Mouse (Mus musculus) mature B cell (primary cell): Measurements from ENCODE around the gene Pnpo.

Experiments used
- in situ Hi-C: fragments of 300-500 bp; cut with MboI; formaldehyde crosslinking; loops from 2 replicates; pipeline ENCODE4 v1.14.3; 2019

The Pnpo gene

GRCm38 (mm10) chr11:96943746-96944304 is at the start of gene Pnpo:
Gene Pnpo (minus strand): TSS chr11:96943986.
- in situ Hi-C loops = no loop called here

- in situ Hi-C loops = no loop called here
Observed at GRCm38 (mm10) chr11:96992722-96993311, 49.0 kb upstream of the Pnpo start.

GRCm38 (mm10) chr11:96991501-96991900 is 47.7 kb upstream of the Pnpo start:
- in situ Hi-C loops = no loop called here

GRCm38 (mm10) chr11:96987873-96988655 is 44.3 kb upstream of the Pnpo start:
- in situ Hi-C loops = no loop called here

- in situ Hi-C loops = no loop called here
Observed at GRCm38 (mm10) chr11:96986463-96986862, 42.7 kb upstream of the Pnpo start.

- in situ Hi-C loops = loop anchor here (5.0 kb wide), 1 partner anchor 42 kb away; the partner anchor contains the start of gene Scrn2
Observed at GRCm38 (mm10) chr11:96984903-96985302, 41.1 kb upstream of the Pnpo start.

- in situ Hi-C loops = loop anchor here (5.0 kb wide), 1 partner anchor 44 kb away; the partner anchor contains the start of gene Scrn2
Observed at GRCm38 (mm10) chr11:96982859-96983258, 39.1 kb upstream of the Pnpo start, which contains the start of gene Sp2. Gene Sp2 (minus strand): TSS chr11:96982959.

GRCm38 (mm10) chr11:96982355-96982754 is 38.6 kb upstream of the Pnpo start:
- in situ Hi-C loops = loop anchor here (5.0 kb wide), 1 partner anchor 45 kb away; the partner anchor contains the start of gene Scrn2

GRCm38 (mm10) chr11:96981461-96981860 is 37.7 kb upstream of the Pnpo start:
- in situ Hi-C loops = loop anchor here (5.0 kb wide), 1 partner anchor 46 kb away; the partner anchor contains the start of gene Scrn2

- in situ Hi-C loops = loop anchor here (5.0 kb wide), 1 partner anchor 47 kb away; the partner anchor contains the start of gene Scrn2
Observed at GRCm38 (mm10) chr11:96980021-96980420, 36.2 kb upstream of the Pnpo start.

- in situ Hi-C loops = no loop called here
Observed at GRCm38 (mm10) chr11:96979329-96979728, 35.5 kb upstream of the Pnpo start.

GRCm38 (mm10) chr11:96978401-96979246 is 34.8 kb upstream of the Pnpo start:
- in situ Hi-C loops = no loop called here

- in situ Hi-C loops = no loop called here
Observed at GRCm38 (mm10) chr11:96977606-96978400, 34.0 kb upstream of the Pnpo start.

- in situ Hi-C loops = no loop called here
Observed at GRCm38 (mm10) chr11:96976911-96977591, 33.3 kb upstream of the Pnpo start.

GRCm38 (mm10) chr11:96976379-96976687 is 32.5 kb upstream of the Pnpo start:
- in situ Hi-C loops = no loop called here

GRCm38 (mm10) chr11:96975511-96976378 is 32.0 kb upstream of the Pnpo start:
- in situ Hi-C loops = no loop called here

GRCm38 (mm10) chr11:96974813-96975212 is 31.0 kb upstream of the Pnpo start:
- in situ Hi-C loops = no loop called here

- in situ Hi-C loops = no loop called here
Observed at GRCm38 (mm10) chr11:96973426-96973964, 29.7 kb upstream of the Pnpo start.

GRCm38 (mm10) chr11:96972906-96973305 is 29.1 kb upstream of the Pnpo start:
- in situ Hi-C loops = no loop called here
